Mouse (Mus musculus) Muller cell, postnatal 12 days (primary cell): ENCODE results near the gene Cd59b.
"Not testable (repeated sequence)": the region's sequence is repeated elsewhere in the genome, so short reads cannot be mapped to it uniquely, and the experiment has no call there.

Source experiments
- DNase-seq: peaks from one replicate; pipeline ENCODE4 v3.0.0-alpha.2; 2015; ENCODE audit errors: inconsistent ontology term

The Cd59b gene

DNA sequence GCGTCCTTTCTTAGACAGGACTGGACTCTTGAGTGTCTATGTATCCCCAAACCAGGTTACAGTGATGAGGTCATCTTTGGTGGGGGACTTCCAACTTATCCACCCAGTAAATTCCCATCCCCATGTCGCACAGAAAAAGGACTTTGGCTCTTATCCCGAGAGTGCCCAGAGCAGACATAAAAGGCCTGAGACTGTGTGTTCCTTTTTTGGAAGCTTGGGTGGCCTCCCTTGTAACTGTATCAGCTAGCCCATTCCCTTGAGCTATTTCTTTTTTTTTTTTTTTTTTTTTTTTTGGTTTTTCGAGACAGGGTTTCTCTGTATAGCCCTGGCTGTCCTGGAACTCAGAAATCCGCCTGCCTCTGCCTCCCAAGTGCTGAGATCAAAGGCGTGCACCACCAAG is 4.1 kb upstream of the Cd59b start, which contains the start of gene Gm10912:
Gene Gm10912, plus strand, starts transcription at position 301 of the 400 bp plus-strand sequence.
- not testable (repeated sequence) for DNase-seq

DNA sequence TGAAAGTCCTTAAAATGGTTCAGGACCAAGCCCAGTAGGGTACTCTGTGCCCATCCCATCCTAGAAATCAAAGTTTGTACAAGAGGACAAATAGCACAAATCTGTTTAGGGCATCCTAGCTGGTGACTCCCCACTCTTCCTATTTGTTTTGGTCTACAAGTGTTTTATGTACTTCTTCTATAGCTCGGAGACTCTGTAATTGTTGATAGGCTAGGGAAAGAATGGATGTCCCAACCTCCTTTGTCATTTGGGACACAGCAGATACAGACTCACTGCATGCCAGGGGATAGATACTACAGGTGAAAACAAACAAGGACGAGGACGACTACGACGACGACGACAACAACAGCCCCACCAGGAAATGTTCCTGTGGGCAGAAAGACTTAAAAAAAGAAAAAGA is 1.2 kb upstream of the Cd59b start, which contains the start of gene Gm10799:
Gene Gm10799, minus strand, starts transcription at position 101 of the 400 bp plus-strand sequence.
- not testable (repeated sequence) for DNase-seq

DNA sequence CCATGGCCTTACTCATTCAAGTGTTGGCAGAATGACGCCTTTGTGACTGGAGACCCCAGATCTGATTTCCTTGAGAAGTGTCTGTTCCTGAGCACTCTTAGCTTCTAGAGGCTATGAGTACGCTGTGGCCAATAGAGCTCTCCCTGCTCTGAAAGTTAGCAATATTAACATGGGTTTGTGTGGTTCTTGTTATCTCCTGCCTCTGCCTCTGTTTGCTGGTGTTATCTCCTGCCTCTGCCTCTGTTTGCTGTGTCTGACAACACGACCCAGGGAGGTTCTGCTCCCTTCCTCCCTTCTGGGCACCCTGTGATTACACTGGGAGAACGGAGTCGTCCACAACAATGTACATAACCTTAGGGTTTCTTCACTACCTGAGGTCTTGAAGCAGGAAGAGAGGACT is 8.6 kb downstream of the Cd59b start:
- DNase-seq = not testable (repeated sequence)

DNA sequence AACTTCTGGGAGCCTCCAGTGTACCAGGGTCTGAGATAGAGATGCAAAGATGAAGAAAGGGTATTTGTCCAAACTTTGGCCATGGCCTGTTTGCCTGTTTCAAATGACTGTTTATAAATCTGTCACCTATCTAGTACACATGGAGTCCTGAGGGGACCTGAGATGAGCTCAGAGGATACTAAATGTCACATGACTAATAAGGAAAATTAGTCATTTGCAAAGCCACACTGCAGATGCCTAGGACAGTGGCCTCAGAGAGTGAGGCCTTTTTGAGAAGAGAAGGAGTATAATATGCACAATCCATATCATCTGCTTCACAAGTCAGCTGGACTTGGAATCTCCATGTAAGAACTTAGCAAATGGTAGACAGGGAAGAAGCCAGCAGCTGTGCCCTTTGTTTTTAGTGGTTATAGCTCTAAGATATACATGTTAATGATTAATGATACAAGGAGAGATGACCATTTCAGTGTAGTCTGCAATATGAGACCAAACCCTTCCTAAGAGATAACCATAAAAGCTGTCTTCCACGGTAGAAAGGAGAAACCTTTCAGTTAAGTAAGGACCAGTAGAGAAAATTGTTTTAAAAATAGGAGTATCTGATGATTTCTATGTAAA is 11.9 kb downstream of the Cd59b start:
- DNase-seq = not testable (repeated sequence)

DNA sequence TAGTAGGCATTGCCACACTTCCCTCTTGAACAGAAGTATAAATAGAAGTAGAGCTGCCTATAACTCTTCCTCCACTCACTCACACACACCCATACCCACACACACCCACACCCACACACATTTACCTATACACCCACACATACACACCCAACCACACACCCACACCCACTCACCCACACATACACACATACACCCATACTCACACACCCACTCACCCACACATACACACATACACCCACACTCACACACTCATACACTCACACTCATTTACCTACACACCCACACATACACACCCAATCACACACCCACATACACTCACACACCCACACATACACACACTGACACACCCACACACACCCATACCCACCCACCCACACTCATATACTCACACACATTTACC is 12.8 kb downstream of the Cd59b start:
- no peak for DNase-seq

DNA sequence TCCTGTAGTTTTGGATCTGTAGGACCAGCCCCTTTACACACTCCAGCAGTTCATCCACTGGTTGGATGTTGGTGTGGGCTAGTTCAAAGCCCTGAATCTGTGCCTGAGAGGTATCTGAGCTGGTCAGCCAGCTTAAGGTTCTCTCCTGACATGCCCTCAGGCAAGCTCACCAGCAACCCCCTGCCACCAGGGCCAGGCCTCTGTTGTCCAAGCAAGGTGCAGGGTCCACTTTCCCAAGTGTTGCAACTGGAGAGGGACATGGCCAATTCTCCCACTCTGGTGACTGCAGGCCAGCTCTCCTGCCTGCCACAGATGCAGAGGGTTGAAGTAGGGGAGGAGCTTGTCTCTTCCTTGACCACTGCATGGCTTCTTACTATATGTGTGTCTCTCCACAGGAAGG is 14.4 kb downstream of the Cd59b start:
- not testable (repeated sequence) for DNase-seq

DNA sequence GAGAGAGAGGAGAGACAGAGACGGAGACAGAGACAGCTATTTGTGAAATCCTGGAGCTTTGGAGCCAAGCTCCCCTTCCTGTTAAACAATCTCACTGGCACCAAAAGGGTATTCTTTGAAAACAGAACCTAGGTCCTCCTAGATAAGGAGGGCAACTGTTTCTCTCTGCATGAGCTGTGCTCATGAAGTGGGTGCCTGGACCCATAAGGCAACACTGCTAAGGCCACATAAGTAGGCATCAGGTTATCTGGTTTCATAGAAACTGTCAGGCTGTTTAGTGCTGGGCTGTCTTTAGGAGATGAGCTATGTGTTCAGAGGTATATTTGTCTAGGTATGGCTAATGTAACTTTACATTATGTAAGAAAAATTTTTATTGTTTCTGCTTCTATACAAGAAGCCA is 17.9 kb downstream of the Cd59b start:
- not testable (repeated sequence) for DNase-seq

DNA sequence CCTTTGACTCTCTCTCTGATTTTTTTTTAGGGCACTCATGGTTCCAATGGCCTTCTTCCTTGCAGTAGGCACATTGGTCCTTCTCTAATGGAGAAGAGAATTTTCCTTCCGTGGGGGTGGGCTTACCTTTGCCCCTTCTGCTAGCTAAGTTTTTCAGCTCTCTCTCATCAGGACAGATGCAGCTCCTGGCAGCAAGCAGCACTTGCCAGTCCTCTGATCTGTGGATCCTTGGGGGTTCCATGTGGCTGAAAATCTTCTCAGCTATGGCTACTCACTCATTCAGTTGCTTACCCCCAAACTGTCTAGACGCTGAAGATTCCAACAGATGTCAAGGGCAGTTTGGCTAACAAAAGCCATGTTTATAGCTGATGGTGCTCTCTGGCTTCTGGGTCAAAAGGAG is 23.7 kb downstream of the Cd59b start:
- DNase-seq = no peak

DNA sequence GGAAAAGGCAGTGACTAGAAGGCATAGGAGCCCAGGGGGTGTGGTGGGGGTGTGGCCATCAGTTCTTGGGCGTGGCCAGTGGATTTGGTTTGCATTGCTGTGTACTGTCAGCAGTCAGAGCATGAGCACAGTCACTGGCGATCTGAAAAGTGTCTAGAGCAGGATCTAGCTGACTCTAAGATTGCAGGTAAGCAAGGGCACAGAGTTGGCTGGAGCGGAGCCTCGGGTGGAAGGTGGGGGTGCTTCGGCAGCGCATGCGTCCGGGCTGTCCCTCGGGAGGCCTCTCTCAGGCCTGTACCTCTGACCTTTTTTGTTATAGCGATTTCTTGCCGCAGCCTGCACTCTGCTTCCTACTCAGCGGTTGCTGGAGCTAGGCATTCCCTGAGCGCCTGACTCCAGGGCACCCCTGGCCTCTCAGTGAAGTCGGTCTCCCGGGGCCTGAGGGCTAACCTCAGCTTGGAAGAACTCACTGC is 26.1 kb downstream of the Cd59b start, which contains the start of gene Cd59a:
Gene Cd59a, plus strand, starts transcription at position 61 of the 473 bp plus-strand sequence.
- DNase-seq = peak; percentile 85

DNA sequence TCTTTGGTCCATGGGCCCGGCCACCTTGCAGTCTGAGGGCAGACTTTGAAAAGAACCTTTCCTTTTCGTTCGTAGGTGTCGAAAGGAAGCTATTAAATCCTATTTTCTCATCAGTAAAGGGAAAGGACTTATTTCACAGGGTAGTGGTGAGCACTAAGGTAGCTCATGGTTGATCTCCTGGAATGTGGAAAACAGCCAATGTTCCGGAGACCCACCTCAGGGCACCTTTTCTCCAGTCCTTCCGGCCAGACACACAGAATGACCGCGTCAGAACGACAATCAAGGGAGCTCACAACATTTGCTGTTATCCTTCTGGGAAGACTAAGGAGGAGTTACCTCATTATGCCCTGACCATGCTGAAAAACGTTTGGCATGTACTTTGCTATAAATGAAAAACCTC is 26.6 kb downstream of the Cd59b start:
- peak; percentile 19 for DNase-seq

DNA sequence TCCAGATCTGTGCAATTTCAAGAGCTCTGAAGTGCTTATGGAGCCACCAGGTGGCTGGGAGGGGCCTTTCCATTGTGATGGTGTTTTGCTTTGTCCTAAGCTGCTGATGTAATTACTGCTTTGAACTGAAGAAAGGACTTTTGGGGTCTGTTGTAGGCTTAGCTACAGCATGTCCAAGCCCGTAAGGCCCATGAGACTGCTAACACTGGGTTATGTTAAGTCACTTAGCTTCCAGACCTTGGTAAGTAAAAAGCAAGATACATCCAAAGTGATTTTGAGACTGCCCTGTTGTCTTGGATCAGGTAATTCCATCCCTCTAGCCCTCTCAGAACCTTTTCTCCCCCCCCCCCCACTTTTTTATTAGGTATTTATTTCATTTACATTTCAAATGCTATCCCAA is 27.1 kb downstream of the Cd59b start:
- not testable (repeated sequence) for DNase-seq

DNA sequence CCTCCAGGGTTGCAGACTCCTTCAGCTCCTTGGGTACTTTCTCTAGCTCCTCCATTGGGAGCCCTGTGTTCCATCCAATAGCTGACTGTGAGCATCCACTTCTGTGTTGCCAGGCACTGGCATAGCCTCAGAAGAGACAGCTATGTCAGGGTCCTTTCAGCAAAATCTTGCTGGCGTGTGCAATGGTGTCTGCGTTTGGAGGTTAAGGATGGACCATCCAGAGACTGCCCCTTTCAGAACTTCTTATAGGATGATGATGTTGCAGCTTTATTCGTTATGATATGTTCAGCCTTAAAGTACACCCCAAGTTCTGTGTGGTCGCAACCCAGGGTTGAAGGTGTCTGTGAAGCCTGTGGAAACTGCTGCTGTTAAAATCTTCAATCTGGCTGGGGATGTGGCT is 27.7 kb downstream of the Cd59b start:
- DNase-seq = not testable (repeated sequence)

DNA sequence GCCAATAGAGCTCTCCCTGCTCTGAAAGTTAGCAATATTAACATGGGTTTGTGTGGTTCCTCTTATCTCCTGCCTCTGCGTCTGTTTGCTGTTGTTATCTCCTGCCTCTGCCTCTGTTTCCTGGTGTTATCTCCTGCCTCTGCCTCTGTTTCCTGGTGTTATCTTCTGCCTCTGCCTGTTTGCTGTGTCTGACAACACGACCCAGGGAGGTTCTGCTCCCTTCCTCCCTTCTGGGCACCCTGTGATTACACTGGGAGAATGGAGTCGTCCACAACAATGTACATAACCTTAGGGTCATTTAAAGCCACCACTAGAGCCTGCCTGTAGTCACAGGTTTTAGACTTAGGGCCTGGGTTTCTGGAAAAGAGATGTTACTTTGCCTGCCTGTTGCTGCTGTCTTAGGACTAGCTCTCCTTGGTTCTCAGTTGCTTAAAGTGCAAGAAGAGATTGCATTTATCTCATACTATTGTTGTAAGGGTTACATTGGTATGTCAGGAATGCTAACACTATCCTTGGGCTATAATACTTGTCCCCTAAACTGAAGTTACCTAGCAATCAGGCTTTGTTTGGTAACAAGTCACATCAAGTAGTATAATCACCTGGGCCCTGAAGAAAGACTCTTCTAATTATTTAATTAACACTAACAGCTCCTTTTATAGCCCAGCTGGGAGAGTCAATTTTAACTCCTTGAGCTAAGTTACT is 29.0 kb downstream of the Cd59b start:
- peak; percentile 38 for DNase-seq

DNA sequence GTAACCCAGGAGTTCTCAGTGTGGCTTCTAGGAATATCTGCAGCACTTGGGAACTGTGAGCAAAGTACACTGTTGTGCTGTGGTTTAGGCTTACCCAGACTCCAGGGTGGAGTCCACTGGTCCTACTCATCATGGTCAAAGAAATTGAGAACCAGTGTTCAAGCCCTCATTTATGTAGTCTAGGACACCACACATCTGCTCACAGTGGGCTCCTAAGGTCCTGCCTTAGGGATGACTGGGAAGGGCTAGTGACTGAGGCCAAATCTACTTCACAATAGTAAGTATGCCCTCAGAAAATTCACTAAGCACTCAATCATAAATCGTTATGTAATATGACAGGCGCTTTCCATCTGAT is 29.6 kb downstream of the Cd59b start:
- no peak for DNase-seq

DNA sequence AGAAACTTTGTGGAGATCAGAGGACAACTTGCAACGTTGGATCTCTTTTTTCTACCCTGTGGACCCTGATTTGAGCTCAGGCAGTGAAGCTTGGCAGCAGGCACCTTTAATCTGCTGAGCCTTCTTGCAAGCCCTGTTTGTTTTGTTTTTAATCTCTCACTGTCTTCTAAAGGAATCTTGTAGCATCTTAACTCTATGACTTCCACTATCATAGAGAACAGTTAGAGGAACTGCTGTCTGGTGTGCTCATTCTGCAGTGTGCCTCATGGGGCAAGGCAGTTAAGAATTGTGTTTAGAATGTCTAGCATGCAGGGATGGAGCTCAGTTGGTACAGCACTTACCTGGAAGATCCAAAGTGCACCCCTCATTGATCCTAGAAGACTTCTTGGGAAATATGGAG is 30.3 kb downstream of the Cd59b start:
- no peak for DNase-seq

DNA sequence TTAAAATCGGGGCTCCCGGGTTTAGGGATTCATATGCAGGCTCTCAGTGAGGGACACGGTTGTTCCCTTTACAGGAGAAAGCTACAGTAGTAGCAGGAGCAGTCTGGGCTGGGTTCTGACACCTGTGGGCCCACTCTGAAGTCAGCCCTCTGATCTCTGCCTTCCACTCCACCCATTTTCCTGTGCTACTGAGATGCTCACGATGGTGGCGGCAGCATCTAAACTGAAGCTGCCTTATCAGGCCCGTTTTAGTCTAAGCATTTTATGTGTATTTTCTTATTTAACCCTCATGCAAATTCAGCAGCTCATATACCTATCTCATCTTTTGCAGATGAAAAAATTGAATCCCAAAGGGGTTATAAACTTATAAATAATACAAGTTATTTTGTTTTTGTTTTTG is 35.2 kb downstream of the Cd59b start:
- DNase-seq = no peak

DNA sequence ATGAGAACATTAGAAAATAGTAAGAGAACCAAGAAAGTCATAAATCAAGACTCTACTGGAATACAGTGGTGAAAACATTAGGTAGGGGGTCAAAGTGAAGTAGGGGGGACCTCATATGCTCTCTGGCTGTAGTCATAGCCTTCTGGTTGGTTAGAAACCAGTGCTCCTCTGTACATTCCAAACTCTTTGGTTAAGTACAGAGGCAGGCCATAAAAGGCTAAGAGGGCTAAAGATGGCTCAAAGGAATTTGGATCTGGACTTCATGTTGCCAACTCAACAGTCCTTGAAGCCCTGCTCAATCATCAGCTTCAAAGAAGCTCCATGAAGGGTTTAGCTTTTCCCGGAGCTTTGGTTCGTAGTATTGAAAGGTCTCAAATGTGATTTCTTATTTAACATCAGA is 39.4 kb downstream of the Cd59b start:
- not testable (repeated sequence) for DNase-seq

DNA sequence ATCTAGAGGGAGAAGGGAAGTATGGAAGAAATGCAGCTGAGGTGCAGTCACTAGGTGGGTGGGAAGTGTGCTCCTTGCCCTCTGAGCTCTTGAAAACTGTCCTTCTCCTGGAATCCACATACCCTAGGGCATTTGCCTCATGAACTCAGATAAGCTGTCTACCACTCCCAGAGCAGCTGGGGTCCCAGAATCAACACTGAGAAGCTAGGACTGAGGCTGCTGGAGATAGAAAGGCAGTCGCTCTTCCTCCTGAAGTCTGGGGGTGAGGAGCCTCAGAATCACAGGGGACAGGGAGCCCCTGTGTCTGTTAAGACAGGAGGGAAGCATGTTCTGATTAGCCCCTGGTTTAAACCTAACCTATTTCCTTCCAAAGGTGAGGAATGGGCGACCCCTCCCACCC is 39.9 kb downstream of the Cd59b start:
- DNase-seq = peak; percentile 16

DNA sequence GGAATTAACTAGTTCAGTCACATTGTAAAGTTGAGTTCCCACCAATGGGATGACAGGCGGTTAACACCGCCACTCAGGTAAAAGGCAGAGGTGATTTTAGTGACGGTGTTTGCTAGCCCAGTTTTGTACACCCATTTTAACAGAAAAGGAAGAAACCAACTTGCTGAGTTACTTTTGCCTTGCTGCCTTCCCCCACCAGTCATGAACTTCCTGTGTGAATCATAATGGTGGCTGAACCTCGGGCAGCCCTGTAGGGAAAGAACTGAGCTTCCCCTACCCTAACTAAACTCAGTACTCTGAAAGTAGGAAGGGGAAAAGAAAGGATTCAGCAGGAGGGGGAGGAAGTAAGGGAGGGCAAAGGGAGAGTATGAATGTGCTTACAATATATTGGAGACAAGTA is 40.4 kb downstream of the Cd59b start:
- DNase-seq = no peak

DNA sequence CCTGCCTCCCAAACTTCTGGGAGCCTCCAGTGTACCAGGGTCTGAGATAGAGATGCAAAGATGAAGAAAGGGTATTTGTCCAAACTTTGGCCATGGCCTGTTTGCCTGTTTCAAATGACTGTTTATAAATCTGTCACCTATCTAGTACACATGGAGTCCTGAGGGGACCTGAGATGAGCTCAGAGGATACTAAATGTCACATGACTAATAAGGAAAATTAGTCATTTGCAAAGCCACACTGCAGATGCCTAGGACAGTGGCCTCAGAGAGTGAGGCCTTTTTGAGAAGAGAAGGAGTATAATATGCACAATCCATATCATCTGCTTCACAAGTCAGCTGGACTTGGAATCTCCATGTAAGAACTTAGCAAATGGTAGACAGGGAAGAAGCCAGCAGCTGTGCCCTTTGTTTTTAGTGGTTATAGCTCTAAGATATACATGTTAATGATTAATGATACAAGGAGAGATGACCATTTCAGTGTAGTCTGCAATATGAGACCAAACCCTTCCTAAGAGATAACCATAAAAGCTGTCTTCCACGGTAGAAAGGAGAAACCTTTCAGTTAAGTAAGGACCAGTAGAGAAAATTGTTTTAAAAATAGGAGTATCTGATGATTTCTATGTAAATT is 41.6 kb downstream of the Cd59b start:
- DNase-seq = not testable (repeated sequence)

DNA sequence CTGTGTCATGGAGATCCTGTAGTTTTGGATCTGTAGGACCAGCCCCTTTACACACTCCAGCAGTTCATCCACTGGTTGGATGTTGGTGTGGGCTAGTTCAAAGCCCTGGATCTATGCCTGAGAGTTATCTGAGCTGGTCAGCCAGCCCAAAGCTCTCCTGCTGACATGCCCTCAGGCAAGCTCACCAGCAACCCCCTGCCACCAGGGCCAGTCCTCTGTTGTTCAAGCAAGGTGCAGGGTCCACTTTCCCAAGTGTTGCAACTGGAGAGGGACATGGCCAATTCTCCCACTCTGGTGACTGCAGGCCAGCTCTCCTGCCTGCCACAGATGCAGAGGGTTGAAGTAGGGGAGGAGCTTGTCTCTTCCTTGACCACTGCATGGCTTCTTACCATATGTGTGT is 43.9 kb downstream of the Cd59b start:
- not testable (repeated sequence) for DNase-seq

DNA sequence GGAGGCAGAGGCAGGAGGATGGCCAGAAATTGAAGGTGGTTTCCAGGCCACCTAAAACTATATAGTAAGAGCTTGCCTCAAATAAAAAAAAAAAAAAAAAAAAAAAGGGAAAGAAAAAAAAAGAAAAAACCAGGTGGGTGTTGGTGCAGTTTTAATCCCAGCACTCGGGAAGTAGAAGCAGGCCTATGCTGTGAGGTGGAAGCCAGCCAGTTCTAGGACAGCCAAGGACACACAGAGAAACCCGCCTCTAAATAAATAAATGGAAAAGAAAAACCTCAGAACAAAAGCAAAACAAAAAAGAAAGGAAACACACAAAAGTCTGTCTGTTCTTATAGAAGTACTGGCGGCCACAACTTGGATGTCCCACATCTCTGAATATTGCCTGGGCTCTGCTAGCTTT is 45.2 kb downstream of the Cd59b start:
- no peak for DNase-seq

DNA sequence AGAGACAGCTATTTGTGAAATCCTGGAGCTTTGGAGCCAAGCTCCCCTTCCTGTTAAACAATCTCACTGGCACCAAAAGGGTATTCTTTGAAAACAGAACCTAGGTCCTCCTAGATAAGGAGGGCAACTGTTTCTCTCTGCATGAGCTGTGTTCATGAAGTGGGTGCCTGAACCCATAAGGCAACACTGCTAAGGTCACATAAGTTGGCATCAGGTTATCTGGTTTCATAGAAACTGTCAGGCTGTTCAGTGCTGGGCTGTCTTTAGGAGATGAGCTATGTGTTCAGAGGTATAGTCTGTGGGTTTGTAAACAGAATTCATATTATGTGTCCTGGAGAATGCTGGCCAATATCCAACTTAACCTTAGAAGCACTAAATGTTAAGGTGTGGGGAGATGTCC is 47.5 kb downstream of the Cd59b start:
- DNase-seq = not testable (repeated sequence)
